Mouse (Mus musculus) brain, embryonic 14.5 days (tissue): Measurements from ENCODE around the gene Gm16503.

Source experiments
- CTCF ChIP-seq: fragments of 200-500 bp; IDR thresholded peaks from 2 replicates; pipeline ENCODE4 v1.5.1; 2012; ENCODE audit warnings: inconsistent platforms, mild to moderate bottlenecking, moderate library complexity, borderline replicate concordance; ENCODE audit not compliant: insufficient read depth, insufficient read length; ENCODE audit errors: extremely low read depth
- POLR2A ChIP-seq: fragments of 200-500 bp; IDR thresholded peaks from 2 replicates; pipeline ENCODE4 v1.6.1; 2012; ENCODE audit warnings: mild to moderate bottlenecking, inconsistent platforms, borderline replicate concordance; ENCODE audit not compliant: poor library complexity, insufficient read depth, insufficient read length, severe bottlenecking; ENCODE audit errors: extremely low read depth

DNA sequence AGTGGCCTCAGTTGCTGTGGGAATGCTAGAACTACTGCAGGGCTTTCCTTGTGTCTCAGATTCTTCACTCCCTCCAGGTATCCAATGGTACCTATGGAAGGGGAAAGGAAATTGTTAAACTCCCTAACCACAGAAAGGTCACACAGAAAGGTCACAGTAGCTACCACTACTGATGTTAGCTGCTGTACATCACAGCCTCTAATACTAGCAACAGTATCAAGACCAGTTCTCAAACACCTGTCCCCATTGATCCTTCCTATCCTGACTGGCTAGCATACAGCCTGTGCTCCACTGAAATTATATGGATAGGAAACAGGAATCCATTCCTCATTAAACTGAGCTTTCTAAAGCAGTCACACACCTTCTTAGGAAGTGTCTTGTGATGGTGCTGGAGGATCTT lies 19.9 kb upstream of the Gm16503 start:
- TF ChIP-seq CTCF (no peak), POLR2A (no peak)
